Mouse (Mus musculus) bone marrow macrophage, adult 2 months (primary cell): Measurements from ENCODE around the gene Pipox.

Source experiments
- CTCF ChIP-seq: IDR thresholded peaks from 2 replicates; pipeline ENCODE4 v1.5.1; 2012; ENCODE audit warnings: low read depth, mild to moderate bottlenecking, low read length, moderate library complexity
- POLR2A ChIP-seq: IDR thresholded peaks from 2 replicates; pipeline ENCODE4 v1.6.1; 2012; ENCODE audit warnings: mild to moderate bottlenecking, low read depth, low read length, borderline replicate concordance

- TF ChIP-seq CTCF = no peak
- TF ChIP-seq POLR2A = no peak
Observed at GRCm38 (mm10) chr11:77901775-77902355, 8.0 kb upstream of the Pipox start.
